Mouse (Mus musculus) C3H10T1/2 (cell line): Measurements from ENCODE around the gene Olfr348. TPM values are rescaled to one million over a fixed set of nuclear protein-coding genes. Genes with fewer than 3 reads are reported as not detected.

ENCODE experiments used
- polyA plus RNA-seq, 2 experiments: library from polyadenylated mRNA; unstranded; fragments of >200 nt; fragmentation: generic; extraction: Trizol; gene quantifications; one replicate each; pipeline ENCODE4 v1.2.1; 2012; ENCODE audit warnings: missing spikeins in 2 of 2

Olfr348 gene
- polyA plus RNA-seq: not detected

GRCm38 (mm10) chr2:36783976-36784375 is at the start of gene Olfr348:
Olfr348 (plus strand) TSS chr2:36784276.

DNA sequence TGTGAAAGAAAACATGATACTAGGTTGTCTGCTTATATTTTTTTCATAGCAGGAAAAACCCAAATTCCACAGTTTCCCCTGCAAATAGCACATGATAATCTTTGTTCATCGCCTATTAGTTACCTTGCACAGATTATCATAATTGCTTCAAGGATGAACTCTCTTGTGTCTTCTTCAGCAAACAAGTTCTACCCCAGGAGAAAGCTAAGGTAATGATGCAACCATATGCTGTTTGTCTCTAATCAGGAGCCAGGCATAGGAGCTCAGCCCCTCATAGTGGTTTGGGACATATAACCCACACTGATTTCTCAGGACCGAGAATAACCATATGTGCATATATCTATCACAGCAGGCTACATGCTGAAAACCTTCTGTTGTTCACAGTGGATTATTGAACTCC is 6.2 kb downstream of the Olfr348 start, which contains the start of gene Olfr50:
Olfr50 (plus strand) TSS at position 301 of the 400 bp plus-strand sequence.

GRCm38 (mm10) chr2:36816932-36817331 is 32.9 kb downstream of the Olfr348 start, which contains the start of gene Olfr3:
Olfr3 (minus strand) TSS chr2:36817032.

Other genes with a start within 250 kb of the Olfr348 start
- gene Olfr344, start 217.6 kb upstream of the Olfr348 start, polyA plus RNA-seq: not detected
- gene Olfr345, start 144.2 kb upstream of the Olfr348 start, polyA plus RNA-seq: not detected
- gene Olfr346, start 98.5 kb upstream of the Olfr348 start, polyA plus RNA-seq: not detected
- gene Olfr347, start 52.4 kb upstream of the Olfr348 start, polyA plus RNA-seq: not detected
- gene Olfr50, start 6.3 kb downstream of the Olfr348 start, polyA plus RNA-seq: not detected
- gene Olfr3, start 32.8 kb downstream of the Olfr348 start, polyA plus RNA-seq: not detected
- gene Olfr350, start 62.0 kb downstream of the Olfr348 start, polyA plus RNA-seq: not detected
- not detected for gene Olfr351, start 78.4 kb downstream of the Olfr348 start, polyA plus RNA-seq
- gene Olfr352, start 84.2 kb downstream of the Olfr348 start, polyA plus RNA-seq: not detected
- not detected for gene Olfr353, start 108.7 kb downstream of the Olfr348 start, polyA plus RNA-seq
- gene Olfr354, start 121.4 kb downstream of the Olfr348 start, polyA plus RNA-seq: not detected
- gene Olfr355, start 144.6 kb downstream of the Olfr348 start, polyA plus RNA-seq: not detected
- gene Olfr356, start 152.8 kb downstream of the Olfr348 start, polyA plus RNA-seq: not detected
- gene Olfr357, start 209.6 kb downstream of the Olfr348 start, polyA plus RNA-seq: not detected
- not detected for gene Olfr358, start 225.1 kb downstream of the Olfr348 start, polyA plus RNA-seq